Mouse (Mus musculus) ovary, adult 2 months (tissue): ENCODE measurements around the gene Col1a1. TPM values are rescaled to one million over a fixed set of nuclear protein-coding genes. Genes with fewer than 3 reads are reported as not detected.

Experiments used
- polyA plus RNA-seq: library from polyadenylated mRNA; depleted of rRNA; stranded (reverse); fragments of >200 nt; gene quantifications from 2 replicates; pipeline ENCODE4 v1.2.3, GENCODE M21; 2012; rRNA removed

Col1a1 gene
- polyA plus RNA-seq = 270 and 286 TPM in 2 replicates

GRCm38 (mm10) chr11:94936045-94936444, at the start of gene Col1a1:
TSS of gene Col1a1 (plus strand) at chr11:94936224.

DNA sequence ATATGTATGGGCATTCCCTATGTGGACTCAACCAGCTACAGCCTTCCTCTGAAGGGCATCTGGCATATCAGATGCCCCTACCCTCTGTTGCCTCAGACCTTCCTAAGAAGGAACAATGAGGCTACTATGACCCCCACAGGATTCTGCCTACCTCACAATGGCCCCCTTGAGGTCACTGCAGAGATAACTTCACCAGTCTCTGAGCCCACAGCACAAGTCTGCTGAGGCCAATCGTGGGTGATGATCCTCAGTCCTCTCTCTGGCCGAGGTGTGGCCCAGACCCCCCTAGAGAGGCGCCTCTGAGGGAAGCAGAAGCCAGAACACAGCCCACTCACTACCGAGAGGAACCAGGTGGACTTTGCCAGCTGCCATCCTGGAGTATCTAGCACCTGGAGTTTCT, 31.4 kb downstream of the Col1a1 start, which contains the start of gene Hils1:
TSS of gene Hils1 (plus strand) at position 175 of the 400 bp plus-strand sequence.

DNA sequence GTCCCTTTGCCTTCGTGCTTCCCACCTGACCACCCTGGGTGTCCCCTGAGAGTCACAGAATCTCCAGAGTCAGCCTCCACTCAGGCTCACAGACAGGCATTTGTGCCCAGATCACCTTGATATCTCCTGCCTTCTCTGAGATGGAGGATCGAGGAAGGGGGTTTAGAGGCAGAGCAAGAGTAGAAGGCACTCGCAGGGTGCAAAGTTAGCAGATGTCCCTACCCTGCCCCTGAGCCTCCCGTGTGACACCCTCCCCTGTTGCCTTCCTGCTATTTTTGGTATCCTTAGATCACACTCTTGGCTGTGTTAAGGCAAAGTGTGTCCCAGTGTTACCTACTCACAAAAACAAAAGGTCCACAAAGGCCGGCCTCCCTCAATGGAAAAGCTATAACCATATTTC, 40.2 kb downstream of the Col1a1 start, which contains the start of gene Sgca:
TSS of gene Sgca (minus strand) at position 129 of the 400 bp plus-strand sequence.

GRCm38 (mm10) chr11:94990749-94991577, 54.9 kb downstream of the Col1a1 start, which contains the start of gene Ppp1r9b:
TSS of gene Ppp1r9b (plus strand) at chr11:94991035.

Other genes with a start within 250 kb of the Col1a1 start
- not detected in 2 replicates for gene Gm11541, start 231.7 kb upstream of the Col1a1 start, polyA plus RNA-seq
- gene Cdc34b, start 194.4 kb upstream of the Col1a1 start, polyA plus RNA-seq = 2.6 and 2.7 TPM in 2 replicates
- gene Tmem92, start 153.5 kb upstream of the Col1a1 start, polyA plus RNA-seq = not detected in 2 replicates
- gene Hils1, start 31.4 kb downstream of the Col1a1 start, polyA plus RNA-seq = 0.86 TPM in 1 of 2 replicates, not detected in the other
- gene Sgca, start 40.1 kb downstream of the Col1a1 start, polyA plus RNA-seq = 8.3 and 10.0 TPM in 2 replicates
- gene Ppp1r9b, start 54.8 kb downstream of the Col1a1 start, polyA plus RNA-seq = 45.8 and 60.5 TPM in 2 replicates
- gene Samd14, start 73.7 kb downstream of the Col1a1 start, polyA plus RNA-seq = 24.1 and 26.8 TPM in 2 replicates
- 54.3 and 79.6 TPM in 2 replicates for gene Pdk2, start 105.1 kb downstream of the Col1a1 start, polyA plus RNA-seq
- gene Itga3, start 140.6 kb downstream of the Col1a1 start, polyA plus RNA-seq = 74.4 and 82.7 TPM in 2 replicates
- gene Dlx3, start 183.9 kb downstream of the Col1a1 start, polyA plus RNA-seq = 0.10 and 0.15 TPM in 2 replicates
- 0.25 and 0.36 TPM in 2 replicates for gene Dlx4, start 210.0 kb downstream of the Col1a1 start, polyA plus RNA-seq